Mouse (Mus musculus): ENCODE measurements around the gene Aoc2. TPM values are rescaled to one million over a fixed set of nuclear protein-coding genes. Genes with fewer than 3 reads are reported as not detected.

The Aoc2 gene
- polyA plus RNA-seq, 1 experiment from 2014 or later: 2.2 TPM

DNA sequence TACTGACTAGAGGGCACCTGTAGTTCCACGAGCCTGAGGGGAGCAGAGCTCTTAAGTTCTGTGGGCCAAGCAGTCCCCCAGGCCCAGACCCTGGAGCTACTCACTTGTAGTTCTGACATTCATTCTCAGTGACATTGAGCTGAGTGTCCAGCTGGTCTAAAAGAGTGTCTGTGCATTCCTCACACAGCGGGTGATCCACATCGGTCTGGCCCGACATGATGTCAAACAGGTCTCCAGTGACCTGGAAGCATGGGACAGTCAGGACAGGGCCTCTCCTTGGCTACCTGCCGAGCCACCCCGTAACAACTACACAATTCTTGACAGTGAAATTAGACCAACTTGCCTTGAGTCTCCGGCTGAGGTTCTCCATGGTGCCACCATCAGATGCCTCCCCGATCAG lies 29.7 kb upstream of the Aoc2 start:
- Histone ChIP-seq H3K9me3 (no peaks in the 10 kb centered on the region), H3K27me3 (no peaks in the 10 kb centered on the region), H3K27ac (replicated peaks) (no peak overlapping the region), H3K4me1 (peaks cover under 1% of the 10 kb centered on the region; the same call in 1 of the 2 replicates), H3K4me2 (replicated peaks) (no peak overlapping the region), H3K4me3 (no peak overlapping the region), H3K36me3 (peaks cover 65% of the 10 kb centered on the region), H3K9ac (replicated peaks) (no peak overlapping the region)
- WGBS: 92% methylated on average over 8 of the region's 8 CpGs
- no peak for ATAC-seq (replicated peaks)

DNA sequence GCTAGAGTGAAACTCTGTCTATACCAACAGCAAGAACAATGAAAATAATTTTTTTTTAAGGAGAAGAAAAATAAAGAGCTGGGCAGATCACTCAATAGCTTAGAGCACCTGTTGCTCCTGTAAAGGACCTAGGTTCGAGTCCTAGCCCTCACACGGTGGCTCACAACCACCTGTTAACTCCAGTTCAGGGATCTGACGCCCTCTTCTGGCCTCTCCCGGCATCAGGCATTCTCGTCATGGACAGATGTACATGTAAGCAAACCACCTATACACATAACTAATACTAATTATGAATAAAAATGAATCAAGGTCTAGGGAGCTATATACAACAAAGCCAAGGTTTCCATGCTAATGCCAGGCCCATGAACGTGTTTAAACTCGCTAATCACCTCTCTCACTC lies 24.0 kb upstream of the Aoc2 start:
- H3K4me1 ChIP-seq: peaks cover 20% of the 10 kb centered on the region
- no peaks in the 10 kb centered on the region for H3K27me3 ChIP-seq
- H3K9me3 ChIP-seq: no peaks in the 10 kb centered on the region
- no peak for ATAC-seq (replicated peaks)
- peaks cover 20% of the 10 kb centered on the region for H3K36me3 ChIP-seq
- peak overlapping the region; percentile 98 for H3K4me2 ChIP-seq (replicated peaks)
- WGBS: 70% methylated on average over 7 of the region's 7 CpGs
- H3K4me3 ChIP-seq: peak overlapping the region; percentile 96
- peak overlapping the region; percentile 87; the same call in 1 of the 2 replicates for H3K9ac ChIP-seq (replicated peaks)
- no peak overlapping the region for H3K27ac ChIP-seq (replicated peaks)

DNA sequence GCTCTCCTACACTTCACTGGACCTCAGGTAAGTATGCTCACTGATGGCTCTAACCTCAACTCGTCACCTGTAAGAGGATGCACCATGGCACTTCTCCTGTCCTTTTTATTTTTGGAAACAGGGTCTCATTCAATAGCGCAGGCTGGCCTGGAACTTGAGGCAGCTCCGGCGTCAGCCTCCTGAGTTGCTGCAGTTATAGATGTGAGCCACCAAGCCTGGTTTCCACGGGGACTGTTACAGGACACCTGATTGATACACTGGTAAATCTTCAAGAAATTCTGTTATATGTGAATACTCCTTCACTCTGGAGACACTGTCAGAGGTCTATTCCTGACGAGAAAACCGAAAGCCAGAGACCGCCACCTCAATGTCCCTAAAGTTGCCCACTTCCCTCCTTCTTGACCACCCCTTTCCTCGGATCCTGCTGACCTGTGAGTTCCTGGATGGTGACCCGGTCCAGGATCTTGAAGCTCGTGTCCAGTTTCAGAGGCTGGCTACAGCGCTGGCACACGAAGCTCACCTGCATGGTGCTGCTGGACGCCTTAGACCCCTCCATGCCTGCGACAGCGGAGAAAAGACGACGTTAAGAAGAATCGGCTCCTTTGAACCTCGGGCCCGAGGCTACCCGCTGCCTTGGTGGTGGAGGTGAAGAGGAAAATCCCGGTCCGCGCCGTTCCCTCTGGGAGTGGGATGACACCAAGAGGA lies 23.4 kb upstream of the Aoc2 start:
- Histone ChIP-seq H3K36me3 (peaks cover 18% of the 10 kb centered on the region), H3K4me1 (peaks cover 20% of the 10 kb centered on the region), H3K4me3 (peak overlapping the region; percentile 96), H3K4me2 (replicated peaks) (peak overlapping the region; percentile 98), H3K9me3 (no peaks in the 10 kb centered on the region), H3K27me3 (no peaks in the 10 kb centered on the region), H3K9ac (replicated peaks) (peak overlapping the region; percentile 87), H3K27ac (replicated peaks) (peak overlapping the region; percentile 73)
- WGBS: 15% methylated on average over 26 of the region's 26 CpGs
- no peak; the same call in 1 of the 2 replicates for ATAC-seq (replicated peaks)

GRCm38 (mm10) chr11:101302004-101302798 lies 22.7 kb upstream of the Aoc2 start, which contains the start of gene Becn1:
TSS of gene Becn1 (minus strand) at chr11:101302286.
- Histone ChIP-seq H3K27ac (replicated peaks) (peak within 1 kb of the TSS; percentile 73), H3K9me3 (no peaks in the 10 kb centered on the region), H3K4me2 (replicated peaks) (peak within 1 kb of the TSS; percentile 98), H3K4me3 (peak within 1 kb of the TSS; percentile 96), H3K4me1 (peaks cover 20% of the 10 kb centered on the region), H3K27me3 (no peaks in the 10 kb centered on the region), H3K36me3 (peaks cover 18% of the 10 kb centered on the region), H3K9ac (replicated peaks) (peak within 1 kb of the TSS; percentile 87)
- 6% methylated on average over 39 of the region's 39 CpGs for WGBS
- ATAC-seq (replicated peaks): peak; percentile 93

GRCm38 (mm10) chr11:101307744-101308143 lies 17.1 kb upstream of the Aoc2 start:
- H3K9me3 ChIP-seq: no peaks in the 10 kb centered on the region
- WGBS: 41% methylated on average over 5 of the region's 5 CpGs

DNA sequence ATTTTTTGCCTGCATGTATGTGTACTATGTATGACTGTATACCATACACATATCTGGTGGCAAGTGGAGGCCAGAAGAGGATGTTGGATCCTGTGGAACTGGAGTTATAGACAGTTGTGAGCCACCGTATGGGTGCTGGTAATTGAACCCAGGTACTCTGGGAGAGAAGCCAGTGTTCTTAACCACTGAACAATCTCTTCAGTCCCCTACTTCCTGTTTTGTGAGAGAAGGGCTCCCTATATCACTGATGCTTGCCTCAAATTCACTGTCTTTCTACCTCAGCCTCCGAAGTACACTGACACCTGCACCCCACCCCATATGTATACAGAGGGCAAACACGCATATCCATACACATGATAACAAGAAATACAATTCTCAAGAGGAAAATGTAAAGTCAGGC lies 13.8 kb upstream of the Aoc2 start:
- no peak overlapping the region for H3K4me3 ChIP-seq
- H3K27ac ChIP-seq (replicated peaks): no peak overlapping the region
- H3K27me3 ChIP-seq: no peaks in the 10 kb centered on the region
- H3K9ac ChIP-seq (replicated peaks): no peak overlapping the region
- no peaks in the 10 kb centered on the region for H3K36me3 ChIP-seq
- no peak for ATAC-seq (replicated peaks)
- peaks cover 2% of the 10 kb centered on the region; the same call in 1 of the 2 replicates for H3K4me1 ChIP-seq
- H3K4me2 ChIP-seq (replicated peaks): no peak overlapping the region
- no peaks in the 10 kb centered on the region for H3K9me3 ChIP-seq
- 93% methylated on average over 3 of the region's 3 CpGs for WGBS

More at GRCm38 (mm10) chr11:101307744-101308143, 17.1 kb upstream of the Aoc2 start:
- Histone ChIP-seq H3K4me2 (replicated peaks) (no peak overlapping the region), H3K27ac (replicated peaks) (no peak overlapping the region), H3K36me3 (no peaks in the 10 kb centered on the region), H3K4me1 (no peaks in the 10 kb centered on the region), H3K27me3 (no peaks in the 10 kb centered on the region), H3K9ac (replicated peaks) (no peak overlapping the region), H3K4me3 (no peak overlapping the region)
- no peak for ATAC-seq (replicated peaks)

DNA sequence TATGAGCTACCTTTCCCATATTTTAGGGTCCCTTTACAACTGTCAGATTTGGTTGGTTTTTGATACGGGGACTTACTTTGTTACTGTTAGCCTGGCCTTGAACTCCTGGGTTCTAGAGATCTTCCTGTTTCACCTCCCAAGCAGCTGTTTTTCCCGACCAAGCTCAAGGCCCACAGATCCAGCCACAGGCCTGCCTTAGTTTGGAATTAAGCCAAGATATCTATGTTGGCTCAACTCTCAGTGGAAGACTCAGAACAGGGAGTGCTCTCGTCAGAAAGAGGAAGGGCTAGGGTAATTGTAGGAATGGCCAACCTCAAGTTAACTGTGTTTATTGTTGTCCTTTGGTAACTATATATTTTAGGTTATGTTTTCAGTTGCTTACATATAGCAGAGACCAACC lies 12.7 kb upstream of the Aoc2 start:
- no peak for ATAC-seq (replicated peaks)
- Histone ChIP-seq H3K27ac (replicated peaks) (no peak overlapping the region), H3K9ac (replicated peaks) (no peak overlapping the region), H3K36me3 (no peaks in the 10 kb centered on the region), H3K4me3 (no peak overlapping the region), H3K4me1 (peaks cover 9% of the 10 kb centered on the region), H3K4me2 (replicated peaks) (no peak overlapping the region), H3K9me3 (no peaks in the 10 kb centered on the region), H3K27me3 (no peaks in the 10 kb centered on the region)
- WGBS: 71% methylated on average over 3 of the region's 3 CpGs

- Histone ChIP-seq H3K4me1 (peaks cover 21% of the 10 kb centered on the region), H3K9me3 (no peaks in the 10 kb centered on the region), H3K9ac (replicated peaks) (no peak overlapping the region), H3K4me2 (replicated peaks) (no peak overlapping the region), H3K4me3 (no peak overlapping the region), H3K27ac (replicated peaks) (no peak overlapping the region), H3K27me3 (no peaks in the 10 kb centered on the region), H3K36me3 (peaks cover 19% of the 10 kb centered on the region)
- ATAC-seq (replicated peaks): no peak
- 91% methylated on average over 1 of the region's 1 CpGs for WGBS
Observed at GRCm38 (mm10) chr11:101314567-101314966, 10.3 kb upstream of the Aoc2 start.

GRCm38 (mm10) chr11:101315082-101315650 lies 9.7 kb upstream of the Aoc2 start:
- Histone ChIP-seq H3K4me3 (peak overlapping the region; percentile 79), H3K27me3 (no peaks in the 10 kb centered on the region), H3K36me3 (peaks cover 25% of the 10 kb centered on the region), H3K9ac (replicated peaks) (peak overlapping the region; percentile 87), H3K4me2 (replicated peaks) (peak overlapping the region; percentile 98), H3K4me1 (peaks cover 21% of the 10 kb centered on the region), H3K27ac (replicated peaks) (peak overlapping the region; percentile 76), H3K9me3 (no peaks in the 10 kb centered on the region)
- ATAC-seq (replicated peaks): no peak; the same call in 1 of the 2 replicates
- WGBS: 83% methylated on average over 8 of the region's 8 CpGs

DNA sequence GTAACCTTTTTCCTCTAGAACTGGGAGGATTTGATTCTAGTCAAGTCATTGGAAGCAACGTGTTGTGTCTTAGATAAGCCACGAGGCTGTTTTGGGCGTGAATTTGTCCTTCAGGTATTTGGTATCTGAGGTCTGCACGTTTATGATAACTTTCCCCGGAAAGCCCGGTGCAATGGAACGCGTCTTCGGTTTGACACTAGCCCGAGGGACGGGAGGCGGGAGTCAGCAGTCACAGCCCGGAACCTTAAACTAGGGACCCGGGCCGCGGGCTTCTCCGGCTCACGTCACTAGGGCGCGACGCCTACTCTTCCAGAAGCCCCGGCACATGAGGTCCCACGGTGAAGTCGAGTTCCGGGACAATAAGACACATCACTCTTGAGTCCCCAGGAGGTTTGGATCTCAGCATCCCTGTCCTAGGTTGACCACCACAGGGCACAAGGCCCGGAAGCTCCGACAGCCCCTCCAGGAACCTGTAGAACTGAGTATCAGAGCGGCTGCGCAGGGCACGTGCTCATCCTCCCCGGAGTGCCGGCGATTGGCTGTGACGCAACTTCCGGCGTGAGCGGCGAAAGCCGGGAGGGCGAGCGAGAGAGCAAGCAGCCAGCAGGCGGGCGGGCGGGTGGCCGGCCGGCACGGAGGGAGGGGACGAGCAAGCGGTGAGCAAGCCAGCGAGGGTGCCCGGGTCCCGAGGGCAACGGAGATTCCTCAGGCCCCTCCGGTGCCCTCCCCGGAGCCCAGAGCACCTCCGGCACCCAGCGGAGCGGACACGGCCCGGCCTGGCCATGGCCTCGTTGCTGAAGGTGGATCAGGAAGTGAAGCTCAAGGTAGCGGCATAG lies 9.0 kb upstream of the Aoc2 start, which contains the start of gene Psme3:
Gene Psme3, plus strand, starts transcription at position 549 of the 836 bp plus-strand sequence.
- peak within 1 kb of the TSS; percentile 87 for H3K9ac ChIP-seq (replicated peaks)
- peak within 1 kb of the TSS; percentile 98 for H3K4me2 ChIP-seq (replicated peaks)
- peak within 1 kb of the TSS; percentile 76 for H3K27ac ChIP-seq (replicated peaks)
- H3K4me1 ChIP-seq: peaks cover 21% of the 10 kb centered on the region
- ATAC-seq (replicated peaks): peak; percentile 94
- H3K27me3 ChIP-seq: no peaks in the 10 kb centered on the region
- WGBS: under 1% methylated on average over 58 of the region's 62 CpGs
- no peaks in the 10 kb centered on the region for H3K9me3 ChIP-seq
- H3K4me3 ChIP-seq: peak within 1 kb of the TSS; percentile 79
- H3K36me3 ChIP-seq: peaks cover 32% of the 10 kb centered on the region

GRCm38 (mm10) chr11:101316501-101316917 lies 8.4 kb upstream of the Aoc2 start:
- no peak; the same call in none of the 2 replicates for ATAC-seq (replicated peaks)
- Histone ChIP-seq H3K4me2 (replicated peaks) (peak overlapping the region; percentile 98), H3K4me1 (peaks cover 21% of the 10 kb centered on the region), H3K9me3 (no peaks in the 10 kb centered on the region), H3K27me3 (no peaks in the 10 kb centered on the region), H3K4me3 (peak overlapping the region; percentile 79), H3K9ac (replicated peaks) (peak overlapping the region; percentile 87), H3K36me3 (peaks cover 38% of the 10 kb centered on the region), H3K27ac (replicated peaks) (peak overlapping the region; percentile 76)
- under 1% methylated on average over 17 of the region's 17 CpGs for WGBS

Measured in forebrain, embryonic 15.5 days (tissue).